Mouse (Mus musculus): ENCODE results near the gene Ets2.

DNA sequence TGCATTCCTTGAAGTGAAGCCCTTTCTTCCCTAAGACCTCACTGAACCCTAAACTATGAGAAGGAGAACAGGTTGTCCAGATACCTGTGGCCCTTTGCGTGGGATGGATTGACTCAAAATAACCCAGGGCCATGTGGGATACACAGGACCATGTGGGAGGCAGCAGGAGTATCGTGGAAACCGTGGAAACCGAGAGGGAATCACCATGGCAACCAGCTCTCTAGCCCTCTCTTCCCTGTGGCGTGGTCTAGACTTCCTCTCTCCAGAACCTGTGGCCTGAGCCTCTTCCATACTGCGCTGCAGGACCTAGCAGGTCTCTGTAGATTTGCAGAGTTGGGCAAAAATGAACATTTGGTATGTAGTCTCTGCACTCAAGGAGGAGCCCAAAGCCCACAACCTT lies 37.6 kb downstream of the Ets2 start:
- TF ChIP-seq CTCF (IDR thresholded peaks at IDR 0.05; ENCODE audit: extremely low read depth, insufficient read depth, insufficient read length, insufficient replicate concordance) (no peak), POLR2A (IDR thresholded peaks at IDR 0.05; ENCODE audit: low read depth, low read length) (no peak)

All from spleen, adult 2 months (tissue).